Mouse (Mus musculus) lung, postnatal 0 days (tissue): Measurements from ENCODE around the gene Scn11a. TPM values are rescaled to one million over a fixed set of nuclear protein-coding genes. Genes with fewer than 3 reads are reported as not detected.

Experiments used
- ATAC-seq: fragments of 200-750 bp; cut with Nextera tagmentation; 2 replicates; pipeline ENCODE4 v1.8.0; 2017; ENCODE audit warnings: moderate library complexity
- DNase-seq: peaks from one replicate; pipeline ENCODE4 v3.0.0-alpha.2; 2016; ENCODE audit warnings: low spot score
- H3K27ac ChIP-seq: fragments of 300-500 bp; sonication (generic); 2 replicates; pipeline ENCODE4 v1.5.1; 2014; ENCODE audit warnings: antibody characterized with exemption, mild to moderate bottlenecking, low read length, mixed read lengths
- H3K27me3 ChIP-seq: fragments of 300-500 bp; sonication (generic); replicated peaks from 2 replicates; pipeline ENCODE4 v1.6.1; 2014; ENCODE audit warnings: low read length, mixed read lengths; ENCODE audit not compliant: insufficient read depth
- H3K36me3 ChIP-seq: fragments of 300-500 bp; sonication (generic); 2 replicates; pipeline ENCODE4 v1.6.1; 2014; ENCODE audit warnings: low read length, mixed read lengths; ENCODE audit not compliant: insufficient read depth
- H3K4me1 ChIP-seq: fragments of 300-500 bp; sonication (generic); 2 replicates; pipeline ENCODE4 v1.6.1; 2014; ENCODE audit warnings: antibody characterized with exemption, low read depth, low read length, mixed read lengths; ENCODE audit not compliant: insufficient read depth
- H3K4me2 ChIP-seq: fragments of 300-500 bp; sonication (generic); replicated peaks from 2 replicates; pipeline ENCODE4 v1.6.1; 2014; ENCODE audit warnings: low read depth, mild to moderate bottlenecking, low read length, moderate library complexity, mixed read lengths
- H3K4me3 ChIP-seq: fragments of 300-500 bp; sonication (generic); 2 replicates; pipeline ENCODE4 v1.5.1; 2014; ENCODE audit warnings: low read depth, low read length
- H3K9ac ChIP-seq: fragments of 300-500 bp; sonication (generic); replicated peaks from 2 replicates; pipeline ENCODE4 v1.6.1; 2014; ENCODE audit warnings: low read depth, mild to moderate bottlenecking
- H3K9me3 ChIP-seq: fragments of 300-500 bp; sonication (generic); 2 replicates; pipeline ENCODE4 v1.6.1; 2016; ENCODE audit warnings: low read length, mixed read lengths
- CTCF ChIP-seq: IDR thresholded peaks from 2 replicates; pipeline ENCODE4 v1.5.1; 2016; ENCODE audit warnings: antibody characterized with exemption, mild to moderate bottlenecking
- EP300 ChIP-seq: IDR thresholded peaks from 2 replicates; pipeline ENCODE4 v1.6.1; 2016; ENCODE audit warnings: antibody characterized with exemption, mild to moderate bottlenecking, control low read depth
- WGBS: fragments of 180-500 bp; shearing (Covaris S2); extraction: QIAGEN DNeasy Blood & Tissue Kit; methylation state at CpG from one replicate; pipeline ENCODE4 v1.1.7; 2014; 5-methylcytosine and 5-hydroxymethylcytosine counted together
- polyA plus RNA-seq: library from polyadenylated mRNA; unstranded; fragments of >200 nt; fragmentation: Nextera tagmentation; extraction: Ambion mirVana; gene quantifications from 2 replicates; pipeline ENCODE4 v1.2.1, GENCODE M21; 2015

The Scn11a gene
- polyA plus RNA-seq, 1 experiment from 2014 or later = not detected

GRCm38 (mm10) chr9:119803169-119803827 lies 22.0 kb downstream of the Scn11a start:
- Histone ChIP-seq H3K27me3 (no peaks in the 10 kb centered on the region), H3K36me3 (no peaks in the 10 kb centered on the region), H3K27ac (no peak overlapping the region), H3K4me2 (no peak overlapping the region), H3K4me3 (no peak overlapping the region), H3K9ac (no peak overlapping the region), H3K4me1 (no peaks in the 10 kb centered on the region), H3K9me3 (no peaks in the 10 kb centered on the region)
- DNase-seq = no peak
- ATAC-seq = no peak
- TF ChIP-seq EP300 = no peak
- TF ChIP-seq CTCF = no peak
- 67% methylated on average over 16 of the region's 16 CpGs for WGBS

DNA sequence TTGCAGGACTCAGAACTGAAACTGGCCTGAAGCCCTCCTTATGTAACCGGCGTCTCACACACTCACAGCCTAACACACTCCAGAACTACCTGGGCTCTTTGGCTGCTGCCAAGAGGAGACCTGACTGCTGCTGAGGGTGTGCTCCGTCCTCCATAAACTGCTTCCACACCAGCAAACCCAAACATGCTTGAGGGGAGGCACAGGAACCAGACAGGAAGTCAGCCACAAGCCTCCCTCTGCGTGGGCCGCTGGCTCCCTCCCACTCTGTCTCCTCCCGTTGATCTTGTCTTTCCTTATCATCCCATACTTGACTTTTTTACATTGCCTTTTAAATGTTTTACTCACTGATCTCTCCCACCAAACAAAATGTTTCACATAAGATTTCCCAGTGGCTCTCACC lies 23.8 kb downstream of the Scn11a start:
- Histone ChIP-seq H3K9me3 (no peaks in the 10 kb centered on the region), H3K27ac (no peak overlapping the region), H3K4me1 (no peaks in the 10 kb centered on the region), H3K9ac (no peak overlapping the region), H3K36me3 (no peaks in the 10 kb centered on the region), H3K4me2 (no peak overlapping the region), H3K4me3 (no peak overlapping the region), H3K27me3 (no peaks in the 10 kb centered on the region)
- 37% methylated on average over 6 of the region's 6 CpGs for WGBS
- ATAC-seq = no peak
- no peak for DNase-seq
- TF ChIP-seq EP300 = no peak
- TF ChIP-seq CTCF = no peak

DNA sequence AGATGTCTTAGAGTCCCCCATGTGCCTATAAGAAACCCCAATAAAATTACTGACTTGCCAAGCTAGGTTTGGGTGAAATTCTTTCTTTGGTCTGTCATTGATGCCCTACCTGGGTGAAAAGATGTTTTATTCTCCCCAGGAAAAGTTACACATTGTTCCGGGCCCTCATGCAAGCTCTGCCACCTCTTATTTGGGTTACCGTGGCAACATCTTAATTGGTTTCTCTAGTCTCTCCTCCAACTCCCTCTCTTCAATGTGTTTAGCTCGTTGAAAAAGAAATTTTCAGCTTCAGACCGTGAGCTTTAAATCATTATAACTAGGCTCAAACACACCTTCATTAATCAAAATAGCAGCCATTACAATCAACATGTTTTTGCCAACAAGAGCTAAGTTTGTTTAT lies 28.5 kb downstream of the Scn11a start:
- no peaks in the 10 kb centered on the region for H3K4me1 ChIP-seq
- H3K27ac ChIP-seq = no peak overlapping the region
- TF ChIP-seq CTCF (no peak), EP300 (no peak)
- DNase-seq (no peak), ATAC-seq (no peak)
- no peak overlapping the region for H3K9ac ChIP-seq
- H3K9me3 ChIP-seq = no peaks in the 10 kb centered on the region
- no peaks in the 10 kb centered on the region for H3K36me3 ChIP-seq
- no peak overlapping the region for H3K4me3 ChIP-seq
- H3K27me3 ChIP-seq = no peaks in the 10 kb centered on the region
- H3K4me2 ChIP-seq = no peak overlapping the region
- WGBS = 68% methylated on average over 4 of the region's 4 CpGs

GRCm38 (mm10) chr9:119795254-119795912 lies 29.9 kb downstream of the Scn11a start:
- DNase-seq (no peak), ATAC-seq (no peak)
- no peaks in the 10 kb centered on the region for H3K36me3 ChIP-seq
- no peak overlapping the region for H3K9ac ChIP-seq
- TF ChIP-seq EP300 (no peak), CTCF (no peak)
- H3K27ac ChIP-seq = no peak overlapping the region
- H3K4me1 ChIP-seq = no peaks in the 10 kb centered on the region
- H3K27me3 ChIP-seq = no peaks in the 10 kb centered on the region
- 67% methylated on average over 15 of the region's 15 CpGs for WGBS
- H3K4me3 ChIP-seq = no peak overlapping the region
- H3K9me3 ChIP-seq = no peaks in the 10 kb centered on the region
- no peak overlapping the region for H3K4me2 ChIP-seq

DNA sequence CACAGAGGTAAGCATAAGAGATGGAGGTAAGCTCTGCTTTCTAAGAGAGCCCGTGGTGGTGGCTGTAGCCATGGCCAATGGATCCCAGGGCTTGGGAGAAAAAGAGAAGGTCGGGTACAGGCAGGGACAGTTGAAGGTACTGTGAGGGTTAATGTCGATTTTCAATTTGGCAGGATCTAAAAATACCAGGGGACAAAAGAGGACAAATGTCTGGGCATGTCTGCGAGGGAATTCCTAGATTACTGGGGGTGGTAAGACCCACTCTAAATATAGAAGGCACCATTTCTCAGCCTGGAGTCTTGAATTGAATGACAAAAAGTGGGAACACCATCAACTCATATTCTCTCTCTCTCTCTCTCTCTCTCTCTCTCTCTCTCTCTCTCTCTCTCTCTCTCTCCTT lies 30.8 kb downstream of the Scn11a start:
- no peaks in the 10 kb centered on the region for H3K4me1 ChIP-seq
- H3K36me3 ChIP-seq = no peaks in the 10 kb centered on the region
- no peak overlapping the region for H3K9ac ChIP-seq
- no peak overlapping the region for H3K27ac ChIP-seq
- H3K9me3 ChIP-seq = no peaks in the 10 kb centered on the region
- 47% methylated on average over 4 of the region's 4 CpGs for WGBS
- no peak overlapping the region for H3K4me3 ChIP-seq
- H3K4me2 ChIP-seq = no peak overlapping the region
- no peak for DNase-seq
- ATAC-seq = no peak
- no peaks in the 10 kb centered on the region for H3K27me3 ChIP-seq
- no peak for TF ChIP-seq EP300
- TF ChIP-seq CTCF = no peak

DNA sequence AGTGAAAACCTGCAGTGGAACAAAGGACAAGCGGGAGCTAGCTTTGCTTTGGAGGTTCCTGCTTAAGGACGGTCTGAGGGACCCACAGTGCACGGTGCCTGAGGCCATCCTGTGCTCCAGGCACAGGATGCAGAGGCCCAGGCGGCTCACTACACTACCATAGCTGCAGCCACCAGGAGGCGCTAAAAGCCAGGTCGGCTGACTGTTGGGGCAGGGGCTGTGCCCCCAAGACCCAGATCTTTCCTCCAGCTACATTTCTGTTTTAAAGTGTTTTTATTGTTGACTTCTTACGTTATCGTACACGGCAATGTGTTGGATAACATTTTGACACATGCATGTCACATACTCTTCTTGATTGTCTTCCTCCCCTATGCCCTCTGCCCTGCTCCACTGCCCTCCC lies 32.8 kb downstream of the Scn11a start:
- Histone ChIP-seq H3K27ac (no peak overlapping the region), H3K36me3 (no peaks in the 10 kb centered on the region), H3K4me3 (no peak overlapping the region), H3K9me3 (no peaks in the 10 kb centered on the region), H3K4me2 (no peak overlapping the region), H3K9ac (no peak overlapping the region), H3K27me3 (no peaks in the 10 kb centered on the region), H3K4me1 (no peaks in the 10 kb centered on the region)
- DNase-seq (no peak), ATAC-seq (no peak)
- 42% methylated on average over 9 of the region's 9 CpGs for WGBS
- peak; percentile 51 for TF ChIP-seq CTCF
- no peak for TF ChIP-seq EP300
